Mouse (Mus musculus) small intestine, adult 2 months (tissue): ENCODE data around the gene Bend4.

ENCODE experiments used
- CTCF ChIP-seq: fragments of 200-500 bp; IDR thresholded peaks from 2 replicates; pipeline ENCODE4 v1.5.1; 2012; ENCODE audit warnings: low read depth, mild to moderate bottlenecking, control low read depth, inconsistent platforms, low read length, moderate library complexity, mixed read lengths; ENCODE audit not compliant: insufficient replicate concordance, insufficient read length; ENCODE audit errors: extremely low read depth
- POLR2A ChIP-seq: fragments of 200-500 bp; IDR thresholded peaks from 2 replicates; pipeline ENCODE4 v1.6.1; 2012; ENCODE audit warnings: low read depth, mild to moderate bottlenecking, control low read depth, inconsistent platforms, low read length, moderate library complexity

GRCm38 (mm10) chr5:67404919-67405318 lies 23.2 kb downstream of the Bend4 start:
- TF ChIP-seq POLR2A (no peak), CTCF (no peak)
